Mouse (Mus musculus) left cerebral cortex, postnatal 36 days (tissue): Measurements from ENCODE around the gene Mmp14. TPM values are rescaled to one million over a fixed set of nuclear protein-coding genes. Genes with fewer than 3 reads are reported as not detected.

Experiments used
- DNase-seq, 2 experiments: peaks; one replicate each; pipeline ENCODE4 v3.0.0; 2021 to 2022; ENCODE audit warnings: low spot score in 2 of 2, mixed read lengths in 1 of 2
- intact Hi-C: fragments of 180-260 bp; cut with DNase I; formaldehyde crosslinking; loops from one replicate; pipeline ENCODE4 v1.15.1; 2025
- total RNA-seq, 2 experiments: library from RNA; stranded (reverse); gene quantifications; 2 replicates each; pipeline ENCODE4 v1.2.3; 2021

Mmp14 gene
- total RNA-seq, 2 experiments from 2014 or later, result 7.2 to 10.8 TPM

- intact Hi-C loops, result loop anchor here (5.0 kb wide), 3 partner anchors 35 to 185 kb away; no protein-coding TSS in a partner anchor
- peak in 1 of 2 experiments; percentile 35 for DNase-seq
These were observed 18.7 kb upstream of the Mmp14 start for GRCm38 (mm10) chr14:54412629-54413170.

- DNase-seq, result no peak
- intact Hi-C loops, result loop anchor here (5.0 kb wide), 3 partner anchors 37 to 187 kb away; no protein-coding TSS in a partner anchor
These were observed 17.3 kb upstream of the Mmp14 start for GRCm38 (mm10) chr14:54413877-54414700.

GRCm38 (mm10) chr14:54415241-54416020 is 16.0 kb upstream of the Mmp14 start:
- intact Hi-C loops, result no loop called here
- DNase-seq, result no peak

GRCm38 (mm10) chr14:54416229-54416775 is 15.1 kb upstream of the Mmp14 start:
- DNase-seq, result no peak
- intact Hi-C loops, result no loop called here

GRCm38 (mm10) chr14:54416830-54417229 is 14.6 kb upstream of the Mmp14 start:
- no peak for DNase-seq
- intact Hi-C loops, result no loop called here

- intact Hi-C loops, result no loop called here
- no peak for DNase-seq
These were observed 13.8 kb upstream of the Mmp14 start, which contains the start of gene Slc7a7 for GRCm38 (mm10) chr14:54417623-54418081. Gene Slc7a7 (minus strand): TSS chr14:54417780.

- intact Hi-C loops, result no loop called here
These were observed 10.4 kb upstream of the Mmp14 start for GRCm38 (mm10) chr14:54421014-54421413.

GRCm38 (mm10) chr14:54423406-54423805 is 8.0 kb upstream of the Mmp14 start:
- intact Hi-C loops, result no loop called here
- no peak for DNase-seq

More at GRCm38 (mm10) chr14:54421014-54421413, 10.4 kb upstream of the Mmp14 start:
- DNase-seq, result no peak

- no peak for DNase-seq
- intact Hi-C loops, result loop anchor here (5.0 kb wide), 2 partner anchors 68 to 172 kb away; partner anchors contain the start of genes Abhd4 and Dad1
These were observed 6.8 kb upstream of the Mmp14 start for GRCm38 (mm10) chr14:54424634-54425033.

- intact Hi-C loops, result loop anchor here (5.0 kb wide), 2 partner anchors 67 to 173 kb away; partner anchors contain the start of genes Abhd4 and Dad1
- no peak for DNase-seq
These were observed 5.9 kb upstream of the Mmp14 start for GRCm38 (mm10) chr14:54425540-54425939.

GRCm38 (mm10) chr14:54426003-54426688 is 5.3 kb upstream of the Mmp14 start:
- intact Hi-C loops, result loop anchor here (5.0 kb wide), 2 partner anchors 66 to 174 kb away; partner anchors contain the start of genes Abhd4 and Dad1
- DNase-seq, result no peak

GRCm38 (mm10) chr14:54426689-54427398 is 4.6 kb upstream of the Mmp14 start, which contains the start of gene Mrpl52:
Gene Mrpl52 (plus strand): TSS chr14:54426909.
- intact Hi-C loops, result loop anchor here (5.0 kb wide), 2 partner anchors 65 to 175 kb away; partner anchors contain the start of genes Abhd4 and Dad1
- peak; percentile 92 to 93 for DNase-seq

GRCm38 (mm10) chr14:54427696-54428095 is 3.7 kb upstream of the Mmp14 start:
- DNase-seq, result no peak
- intact Hi-C loops, result loop anchor here (5.0 kb wide), 2 partner anchors 65 to 175 kb away; partner anchors contain the start of genes Abhd4 and Dad1

- no peak for DNase-seq
- intact Hi-C loops, result loop anchor here (5.0 kb wide), 2 partner anchors 64 to 176 kb away; partner anchors contain the start of genes Abhd4 and Dad1
These were observed 3.0 kb upstream of the Mmp14 start for GRCm38 (mm10) chr14:54428421-54428820.

- intact Hi-C loops, result loop anchor here (5.0 kb wide), 2 partner anchors 63 to 177 kb away; partner anchors contain the start of genes Abhd4 and Dad1
- no peak for DNase-seq
These were observed 1.9 kb upstream of the Mmp14 start for GRCm38 (mm10) chr14:54429332-54430093.

GRCm38 (mm10) chr14:54430406-54431145 is 836 bp upstream of the Mmp14 start:
- intact Hi-C loops, result no loop called here

More at GRCm38 (mm10) chr14:54430406-54431145, 836 bp upstream of the Mmp14 start:
- DNase-seq, result no peak
